In genomic region chr4:86942656-86943055, GRCm38 (mm10) we compare ENCODE assay signal across 11 mouse cellular contexts.
"Had no signal": no experiment of that assay in that cellular context is flagged by ENCODE, and none has a peak within 500 bp of the region (broad histone marks: within the 10 kb centered on the region; RNA-seq: fewer than 3 reads in every experiment).

No protein-coding gene starts in this region.

- H3K4me3 ChIP-seq: limb, embryonic 13.5 days; myocyte; neural tube, embryonic 15.5 days had no signal

- H3K27ac ChIP-seq: hindbrain, postnatal 0 days; limb, embryonic 13.5 days; liver, embryonic 14.5 days; neural tube, embryonic 15.5 days had no signal

- H3K27me3 ChIP-seq: limb, embryonic 13.5 days; neural tube, embryonic 15.5 days had no signal

- DNase-seq: left cerebral cortex, postnatal 4 days; lung, adult 18-20 months; midbrain, embryonic 14.5 days; right cerebral cortex, adult 18-20 months; right cerebral cortex, postnatal 25 days; thymus, postnatal 36 days had no signal

- H3K4me1 ChIP-seq: limb, embryonic 13.5 days; neural tube, embryonic 15.5 days had no signal

- H3K36me3 ChIP-seq: limb, embryonic 13.5 days; neural tube, embryonic 15.5 days had no signal
